Mouse (Mus musculus) G1E (cell line): ENCODE results near the gene Slc8a2.

Source experiments
- CTCF ChIP-seq: IDR thresholded peaks from 2 replicates; pipeline ENCODE4 v1.5.1; 2012; ENCODE audit warnings: low read depth, low read length, inconsistent platforms, mixed read lengths
- GATA1 ChIP-seq: IDR thresholded peaks from 2 replicates; pipeline ENCODE4 v1.6.1; 2012; ENCODE audit warnings: borderline replicate concordance, low read length, inconsistent platforms, mixed read lengths
- GATA2 ChIP-seq: IDR thresholded peaks from 2 replicates; pipeline ENCODE4 v1.6.1; 2012; ENCODE audit warnings: low read depth, low read length, inconsistent platforms, borderline replicate concordance
- POLR2AphosphoS5 ChIP-seq: IDR thresholded peaks from 2 replicates; pipeline ENCODE4 v1.6.1; 2012; ENCODE audit warnings: low read depth, low read length, inconsistent platforms; ENCODE audit not compliant: insufficient replicate concordance
- TAL1 ChIP-seq: conservative IDR thresholded peaks from 2 replicates; pipeline ENCODE4 v1.6.1; 2012; ENCODE audit warnings: low read depth, low read length, inconsistent platforms, mixed read lengths

DNA sequence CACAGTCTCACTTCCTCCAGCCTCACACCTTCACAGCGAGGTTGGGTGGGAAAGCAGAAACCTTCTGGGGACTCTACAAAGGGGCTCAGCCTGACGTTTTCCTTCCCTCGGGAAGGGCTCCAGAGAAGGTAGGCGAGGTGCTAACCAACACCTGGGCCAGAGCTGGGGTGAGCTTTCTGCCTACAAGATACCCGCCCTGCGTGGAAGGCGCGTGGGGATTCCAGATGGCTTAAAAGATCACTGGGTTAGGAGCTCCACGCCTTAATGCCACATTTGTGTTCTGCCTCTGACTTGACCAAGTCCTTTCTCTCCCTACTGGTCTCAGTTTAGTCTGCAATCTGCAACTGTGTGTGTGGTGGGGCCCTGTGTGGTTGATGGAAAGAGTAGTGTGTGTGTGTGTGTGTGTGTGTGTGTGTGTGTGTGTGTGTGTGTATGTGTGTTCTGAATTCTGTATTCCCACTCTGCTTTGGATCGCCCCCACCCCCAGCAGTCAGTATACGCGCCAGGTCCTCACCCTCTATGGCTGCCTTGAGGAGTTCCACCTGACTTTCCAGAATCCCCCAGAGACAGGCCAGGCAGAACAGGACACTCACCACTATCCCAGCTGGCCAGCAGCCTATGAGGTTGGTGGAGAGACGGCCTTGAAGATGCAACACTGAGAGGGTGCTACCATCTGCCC, 1.5 kb downstream of the Slc8a2 start:
- TF ChIP-seq CTCF = no peak
- TF ChIP-seq TAL1 = no peak
- no peak for TF ChIP-seq GATA1
- TF ChIP-seq POLR2AphosphoS5 = no peak
- TF ChIP-seq GATA2 = no peak
